Mouse (Mus musculus) liver, adult 2 months (tissue): ENCODE results near the gene Prok1. TPM values are rescaled to one million over a fixed set of nuclear protein-coding genes. Genes with fewer than 3 reads are reported as not detected.

ENCODE experiments used
- DNase-seq: peaks from one replicate; pipeline ENCODE4 v3.0.0-alpha.2; 2011; ENCODE audit warnings: low read depth, low spot score; ENCODE audit errors: extremely low read depth
- H3K27ac ChIP-seq: fragments of 200-500 bp; replicated peaks from 2 replicates; pipeline ENCODE4 v1.5.1; 2012; ENCODE audit warnings: low read depth, mild to moderate bottlenecking, control low read depth, inconsistent platforms, low read length; ENCODE audit not compliant: insufficient read depth
- H3K27me3 ChIP-seq: fragments of 200-500 bp; 2 replicates; pipeline ENCODE4 v1.6.1; 2012; ENCODE audit warnings: mild to moderate bottlenecking, moderate library complexity, low read length, inconsistent platforms; ENCODE audit not compliant: control insufficient read depth, insufficient read depth
- H3K36me3 ChIP-seq: fragments of 200-500 bp; 2 replicates; pipeline ENCODE4 v1.6.1; 2012; ENCODE audit warnings: low read length, inconsistent platforms; ENCODE audit not compliant: control insufficient read depth, insufficient read depth
- H3K4me1 ChIP-seq: fragments of 200-500 bp; 2 replicates; pipeline ENCODE4 v1.6.1; 2011; ENCODE audit warnings: low read length; ENCODE audit not compliant: control insufficient read depth, insufficient read depth
- H3K4me3 ChIP-seq: fragments of 200-500 bp; 2 replicates; pipeline ENCODE4 v1.5.1; 2011; ENCODE audit warnings: low read depth, mild to moderate bottlenecking, control low read depth, low read length, moderate library complexity; ENCODE audit not compliant: insufficient read depth
- H3K79me2 ChIP-seq: fragments of 200-500 bp; 2 replicates; pipeline ENCODE4 v1.6.1; 2012; ENCODE audit warnings: inconsistent platforms, mild to moderate bottlenecking, low read length, moderate library complexity; ENCODE audit not compliant: control insufficient read depth, insufficient read depth
- H3K9ac ChIP-seq: fragments of 200-500 bp; 2 replicates; pipeline ENCODE4 v1.6.1; 2012; ENCODE audit warnings: low read depth, mild to moderate bottlenecking, control low read depth, inconsistent platforms, low read length
- CTCF ChIP-seq: fragments of 200-500 bp; IDR thresholded peaks from 2 replicates; pipeline ENCODE4 v1.5.1; 2011; ENCODE audit warnings: low read depth, low read length, control low read depth
- POLR2A ChIP-seq: fragments of 200-500 bp; IDR thresholded peaks from 2 replicates; pipeline ENCODE4 v1.6.1; 2011; ENCODE audit warnings: low read length, control low read depth; ENCODE audit not compliant: insufficient read depth; ENCODE audit errors: extremely low read depth
- WGBS: fragments of 180-500 bp; shearing (Covaris S2); methylation state at CpG from one replicate; pipeline ENCODE4 v1.1.7; 2018; 5-methylcytosine and 5-hydroxymethylcytosine counted together
- polyA plus RNA-seq: library from polyadenylated mRNA; depleted of rRNA; stranded (reverse); fragments of >200 nt; gene quantifications from 2 replicates; pipeline ENCODE4 v1.2.3, GENCODE M21; 2012
- total RNA-seq: library from RNA; depleted of rRNA; stranded (reverse); fragments of >200 nt; gene quantifications from 2 replicates; pipeline ENCODE4 v1.2.3, GENCODE M21; 2014

Prok1 gene
- total and polyA plus RNA-seq, 2 experiments = 1.2 to 5.6 TPM

DNA sequence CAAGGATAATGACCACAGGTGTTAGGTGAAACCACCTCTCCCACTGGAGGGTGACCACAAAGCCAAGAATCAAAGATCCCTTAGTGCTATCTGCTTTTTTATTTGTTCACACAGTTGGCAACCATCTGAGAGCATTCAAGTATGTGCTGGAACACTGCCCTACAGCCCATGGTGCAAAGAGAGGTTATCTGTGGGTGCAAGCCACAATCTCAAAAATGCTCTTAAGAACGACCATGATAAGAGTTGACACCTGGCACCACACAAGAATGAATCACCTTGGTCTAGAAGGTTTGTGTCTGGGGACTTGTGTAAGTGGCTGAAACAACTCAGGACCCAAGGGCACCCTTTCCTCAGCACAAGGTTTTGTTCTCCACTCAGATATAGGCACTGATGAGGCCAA, 16.3 kb downstream of the Prok1 start:
- peak; percentile 73 for DNase-seq
- no peak overlapping the region for H3K27ac ChIP-seq
- no peak overlapping the region for H3K4me3 ChIP-seq
- no peaks in the 10 kb centered on the region for H3K36me3 ChIP-seq
- 5% methylated on average over 1 of the region's 1 CpGs for WGBS
- no peaks in the 10 kb centered on the region for H3K79me2 ChIP-seq
- TF ChIP-seq POLR2A (no peak), CTCF (no peak)
- no peaks in the 10 kb centered on the region for H3K27me3 ChIP-seq
- no peak overlapping the region for H3K9ac ChIP-seq
- H3K4me1 ChIP-seq = peaks cover 5% of the 10 kb centered on the region; the same call in 1 of the 2 replicates

- peaks cover 5% of the 10 kb centered on the region; the same call in 1 of the 2 replicates for H3K4me1 ChIP-seq
- WGBS = 80% methylated on average over 10 of the region's 10 CpGs
- H3K4me3 ChIP-seq = no peak within 1 kb of the TSS
- no peaks in the 10 kb centered on the region for H3K36me3 ChIP-seq
- no peak for DNase-seq
- H3K27me3 ChIP-seq = no peaks in the 10 kb centered on the region
- H3K9ac ChIP-seq = no peak within 1 kb of the TSS
- no peaks in the 10 kb centered on the region for H3K79me2 ChIP-seq
- no peak within 1 kb of the TSS for H3K27ac ChIP-seq
- TF ChIP-seq CTCF (no peak), POLR2A (no peak)
These were observed 17.9 kb downstream of the Prok1 start, which contains the start of gene Cym for GRCm38 (mm10) chr3:107221608-107222007. TSS of gene Cym (minus strand) at chr3:107221732.

GRCm38 (mm10) chr3:107218572-107218971, 20.9 kb downstream of the Prok1 start:
- Histone ChIP-seq H3K9ac (no peak overlapping the region), H3K79me2 (no peaks in the 10 kb centered on the region), H3K4me3 (no peak overlapping the region), H3K27ac (no peak overlapping the region), H3K4me1 (peaks cover 5% of the 10 kb centered on the region; the same call in 1 of the 2 replicates), H3K36me3 (no peaks in the 10 kb centered on the region), H3K27me3 (no peaks in the 10 kb centered on the region)
- no peak for TF ChIP-seq POLR2A
- no peak for TF ChIP-seq CTCF
- 79% methylated on average over 7 of the region's 7 CpGs for WGBS
- DNase-seq = no peak

GRCm38 (mm10) chr3:107217101-107217480, 22.4 kb downstream of the Prok1 start:
- Histone ChIP-seq H3K27me3 (no peaks in the 10 kb centered on the region), H3K27ac (no peak overlapping the region), H3K36me3 (no peaks in the 10 kb centered on the region), H3K9ac (no peak overlapping the region), H3K79me2 (no peaks in the 10 kb centered on the region), H3K4me3 (no peak overlapping the region), H3K4me1 (no peaks in the 10 kb centered on the region)
- TF ChIP-seq CTCF = no peak
- no peak for TF ChIP-seq POLR2A
- WGBS = 49% methylated on average over 3 of the region's 3 CpGs
- DNase-seq = peak; percentile 37

GRCm38 (mm10) chr3:107216400-107217100, 23.0 kb downstream of the Prok1 start:
- no peak for TF ChIP-seq POLR2A
- DNase-seq = no peak
- H3K79me2 ChIP-seq = no peaks in the 10 kb centered on the region
- H3K4me3 ChIP-seq = no peak overlapping the region
- H3K9ac ChIP-seq = no peak overlapping the region
- H3K27ac ChIP-seq = no peak overlapping the region
- WGBS = 67% methylated on average over 8 of the region's 8 CpGs
- no peaks in the 10 kb centered on the region for H3K4me1 ChIP-seq
- H3K36me3 ChIP-seq = no peaks in the 10 kb centered on the region
- no peaks in the 10 kb centered on the region for H3K27me3 ChIP-seq

DNA sequence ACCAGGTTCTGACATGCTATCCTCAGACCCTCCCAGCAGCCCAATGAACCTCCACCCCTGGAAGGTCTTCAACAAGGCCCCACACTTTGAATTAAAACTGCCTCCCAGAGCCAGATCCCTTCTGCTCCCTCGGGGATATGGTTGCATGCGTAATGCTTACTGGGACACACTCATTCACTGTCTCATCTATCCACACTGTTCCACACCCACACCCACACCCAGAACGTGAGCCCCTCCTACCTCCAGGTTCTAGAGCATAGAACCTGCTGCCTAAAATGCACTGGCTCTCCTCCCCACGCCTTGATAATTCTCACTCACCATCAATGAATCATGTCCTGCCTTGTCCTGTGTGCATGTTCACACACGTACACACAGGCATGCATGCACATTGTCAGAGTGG, 24.9 kb downstream of the Prok1 start:
- Histone ChIP-seq H3K9ac (no peak overlapping the region), H3K4me1 (no peaks in the 10 kb centered on the region), H3K27ac (no peak overlapping the region), H3K79me2 (no peaks in the 10 kb centered on the region), H3K4me3 (no peak overlapping the region), H3K27me3 (no peaks in the 10 kb centered on the region), H3K36me3 (no peaks in the 10 kb centered on the region)
- TF ChIP-seq POLR2A = no peak
- no peak for TF ChIP-seq CTCF
- DNase-seq = no peak
- 88% methylated on average over 5 of the region's 5 CpGs for WGBS
